Mouse (Mus musculus) embryonic facial prominence, embryonic 13.5 days (tissue): ENCODE data around the gene S100a16. TPM values are rescaled to one million over a fixed set of nuclear protein-coding genes. Genes with fewer than 3 reads are reported as not detected.
A peak's percentile ranks its signal among the peaks of the same experiment; 100 is the strongest.

Experiments
- ATAC-seq: fragments of 200-750 bp; cut with Nextera tagmentation; 2 replicates; pipeline ENCODE4 v1.8.0; 2017; ENCODE audit warnings: low read depth; ENCODE audit not compliant: insufficient number of reproducible peaks, insufficient read depth, low FRiP score, low TSS enrichment
- H3K27ac ChIP-seq: fragments of 300-500 bp; sonication (generic); 2 replicates; pipeline ENCODE4 v1.5.1; 2015; ENCODE audit warnings: moderate library complexity, mild to moderate bottlenecking, inconsistent platforms
- H3K27me3 ChIP-seq: fragments of 300-500 bp; sonication (generic); 2 replicates; pipeline ENCODE4 v1.6.1; 2015; ENCODE audit warnings: mild to moderate bottlenecking, inconsistent platforms
- H3K36me3 ChIP-seq: fragments of 300-500 bp; sonication (generic); 2 replicates; pipeline ENCODE4 v1.6.1; 2015; ENCODE audit warnings: mild to moderate bottlenecking, inconsistent platforms
- H3K4me1 ChIP-seq: fragments of 300-500 bp; sonication (generic); 2 replicates; pipeline ENCODE4 v1.6.1; 2015; ENCODE audit warnings: inconsistent platforms
- H3K4me2 ChIP-seq: fragments of 300-500 bp; sonication (generic); 2 replicates; pipeline ENCODE4 v1.6.1; 2015; ENCODE audit warnings: moderate library complexity, mild to moderate bottlenecking, inconsistent platforms
- H3K4me3 ChIP-seq: fragments of 300-500 bp; sonication (generic); 2 replicates; pipeline ENCODE4 v1.5.1; 2015; ENCODE audit warnings: mild to moderate bottlenecking, inconsistent platforms
- H3K9ac ChIP-seq: fragments of 300-500 bp; sonication (generic); 2 replicates; pipeline ENCODE4 v1.6.1; 2015; ENCODE audit warnings: mild to moderate bottlenecking, inconsistent platforms
- H3K9me3 ChIP-seq: fragments of 300-500 bp; sonication (generic); 2 replicates; pipeline ENCODE4 v1.6.1; 2016; ENCODE audit warnings: inconsistent platforms
- whole genome bisulfite sequencing: fragments of 180-500 bp; shearing (Covaris S2); methylation state at CpG from one replicate; pipeline ENCODE4 v1.1.7; 2015; ENCODE audit warnings: mixed read lengths; 5-methylcytosine and 5-hydroxymethylcytosine counted together
- polyA plus RNA-seq: library from polyadenylated mRNA; unstranded; fragments of >200 nt; fragmentation: Nextera tagmentation; extraction: Ambion mirVana; gene quantifications from 2 replicates; pipeline ENCODE4 v1.2.1, GENCODE M21; 2015

Gene S100a16
- polyA plus RNA-seq, 1 experiment from 2014 or later = 96.5 TPM

GRCm38 (mm10) chr3:90508287-90508949, 28.6 kb upstream of the S100a16 start:
- H3K4me2 ChIP-seq = peak overlapping the region; percentile 77
- 3% methylated on average over 20 of the region's 20 CpGs for WGBS
- peak overlapping the region; percentile 95 for H3K4me3 ChIP-seq
- H3K27ac ChIP-seq = peak overlapping the region; percentile 93
- ATAC-seq = no peak
- H3K9me3 ChIP-seq = no peaks in the 10 kb centered on the region
- H3K27me3 ChIP-seq = peaks cover 16% of the 10 kb centered on the region; the same call in 1 of the 2 replicates
- H3K36me3 ChIP-seq = peaks cover 40% of the 10 kb centered on the region
- H3K9ac ChIP-seq = peak overlapping the region; percentile 99
- peaks cover 17% of the 10 kb centered on the region for H3K4me1 ChIP-seq

GRCm38 (mm10) chr3:90508950-90509746, 27.9 kb upstream of the S100a16 start, which contains the start of gene Chtop:
Chtop (minus strand) TSS chr3:90509498.
- Histone ChIP-seq H3K36me3 (peaks cover 35% of the 10 kb centered on the region), H3K4me1 (peaks cover 23% of the 10 kb centered on the region), H3K9ac (peak within 1 kb of the TSS; percentile 99), H3K27me3 (peaks cover 21% of the 10 kb centered on the region; the same call in 1 of the 2 replicates), H3K4me2 (peak within 1 kb of the TSS; percentile 77), H3K4me3 (peak within 1 kb of the TSS; percentile 95), H3K9me3 (no peaks in the 10 kb centered on the region), H3K27ac (peak within 1 kb of the TSS; percentile 93)
- WGBS = under 1% methylated on average over 65 of the region's 66 CpGs
- ATAC-seq = peak; percentile 84

GRCm38 (mm10) chr3:90509747-90510123, 27.3 kb upstream of the S100a16 start:
- H3K36me3 ChIP-seq = peaks cover 29% of the 10 kb centered on the region
- H3K9me3 ChIP-seq = no peaks in the 10 kb centered on the region
- WGBS = 15% methylated on average over 2 of the region's 2 CpGs
- H3K9ac ChIP-seq = peak overlapping the region; percentile 99; the same call in 1 of the 2 replicates
- H3K27ac ChIP-seq = peak overlapping the region; percentile 66; the same call in 1 of the 2 replicates
- peak overlapping the region; percentile 77 for H3K4me2 ChIP-seq
- peaks cover 29% of the 10 kb centered on the region for H3K4me1 ChIP-seq
- H3K27me3 ChIP-seq = peaks cover 21% of the 10 kb centered on the region; the same call in 1 of the 2 replicates
- ATAC-seq = no peak
- H3K4me3 ChIP-seq = peak overlapping the region; percentile 95

- no peak overlapping the region for H3K4me3 ChIP-seq
- H3K36me3 ChIP-seq = peaks cover 4% of the 10 kb centered on the region; the same call in 1 of the 2 replicates
- peaks cover 34% of the 10 kb centered on the region for H3K4me1 ChIP-seq
- no peaks in the 10 kb centered on the region for H3K9me3 ChIP-seq
- no peak overlapping the region for H3K4me2 ChIP-seq
- 88% methylated on average over 5 of the region's 5 CpGs for WGBS
- no peak for ATAC-seq
- peaks cover 21% of the 10 kb centered on the region; the same call in 1 of the 2 replicates for H3K27me3 ChIP-seq
- H3K9ac ChIP-seq = no peak overlapping the region
- H3K27ac ChIP-seq = no peak overlapping the region
Measured at GRCm38 (mm10) chr3:90512276-90512675, 24.8 kb upstream of the S100a16 start.

- Histone ChIP-seq H3K9ac (no peak overlapping the region; the same call in 1 of the 2 replicates), H3K36me3 (no peaks in the 10 kb centered on the region), H3K27me3 (peaks cover 21% of the 10 kb centered on the region; the same call in 1 of the 2 replicates), H3K4me2 (peak overlapping the region; percentile 81; the same call in 1 of the 2 replicates), H3K9me3 (no peaks in the 10 kb centered on the region), H3K27ac (no peak overlapping the region), H3K4me3 (no peak overlapping the region), H3K4me1 (peaks cover 26% of the 10 kb centered on the region)
- no peak for ATAC-seq
- 70% methylated on average over 9 of the region's 9 CpGs for WGBS
Measured at GRCm38 (mm10) chr3:90512948-90513642, 24.0 kb upstream of the S100a16 start.

- peak within 1 kb of the TSS; percentile 47 for H3K4me3 ChIP-seq
- no peaks in the 10 kb centered on the region for H3K36me3 ChIP-seq
- peak within 1 kb of the TSS; percentile 81 for H3K4me2 ChIP-seq
- H3K27me3 ChIP-seq = peaks cover 21% of the 10 kb centered on the region; the same call in 1 of the 2 replicates
- ATAC-seq = no peak
- H3K4me1 ChIP-seq = peaks cover 25% of the 10 kb centered on the region
- peak within 1 kb of the TSS; percentile 16; the same call in 1 of the 2 replicates for H3K27ac ChIP-seq
- H3K9ac ChIP-seq = peak within 1 kb of the TSS; percentile 69
- H3K9me3 ChIP-seq = no peaks in the 10 kb centered on the region
- 6% methylated on average over 25 of the region's 25 CpGs for WGBS
Measured at GRCm38 (mm10) chr3:90513796-90514590, 23.1 kb upstream of the S100a16 start, which contains the start of the genes S100a1 and S100a13. S100a1 (minus strand) TSS chr3:90514392. S100a13 (plus strand) TSS chr3:90514435.

- under 1% methylated on average over 10 of the region's 10 CpGs for WGBS
- peak overlapping the region; percentile 16; the same call in 1 of the 2 replicates for H3K27ac ChIP-seq
- ATAC-seq = peak; percentile 41; the same call in 1 of the 2 replicates
Measured at GRCm38 (mm10) chr3:90514691-90515090, 22.4 kb upstream of the S100a16 start.

GRCm38 (mm10) chr3:90515242-90515641, 21.8 kb upstream of the S100a16 start:
- Histone ChIP-seq H3K4me1 (peaks cover 22% of the 10 kb centered on the region), H3K4me2 (peak overlapping the region; percentile 81)
- no peak for ATAC-seq

More at GRCm38 (mm10) chr3:90514691-90515090, 22.4 kb upstream of the S100a16 start:
- Histone ChIP-seq H3K4me2 (peak overlapping the region; percentile 81), H3K4me3 (peak overlapping the region; percentile 47), H3K36me3 (no peaks in the 10 kb centered on the region), H3K27me3 (peaks cover 21% of the 10 kb centered on the region; the same call in 1 of the 2 replicates), H3K9ac (peak overlapping the region; percentile 69), H3K4me1 (peaks cover 24% of the 10 kb centered on the region), H3K9me3 (no peaks in the 10 kb centered on the region)

GRCm38 (mm10) chr3:90515789-90516188, 21.3 kb upstream of the S100a16 start:
- peaks cover 20% of the 10 kb centered on the region; the same call in 1 of the 2 replicates for H3K27me3 ChIP-seq
- no peak overlapping the region for H3K4me2 ChIP-seq
- no peak overlapping the region for H3K9ac ChIP-seq
- ATAC-seq = no peak
- no peak overlapping the region for H3K4me3 ChIP-seq
- H3K27ac ChIP-seq = no peak overlapping the region
- H3K4me1 ChIP-seq = peaks cover 22% of the 10 kb centered on the region
- H3K36me3 ChIP-seq = no peaks in the 10 kb centered on the region
- no peaks in the 10 kb centered on the region for H3K9me3 ChIP-seq
- WGBS = 83% methylated on average over 4 of the region's 4 CpGs

More at GRCm38 (mm10) chr3:90515242-90515641, 21.8 kb upstream of the S100a16 start:
- Histone ChIP-seq H3K9me3 (no peaks in the 10 kb centered on the region), H3K27ac (no peak overlapping the region), H3K9ac (peak overlapping the region; percentile 69), H3K27me3 (peaks cover 21% of the 10 kb centered on the region; the same call in 1 of the 2 replicates), H3K36me3 (no peaks in the 10 kb centered on the region), H3K4me3 (peak overlapping the region; percentile 47)
- WGBS = 52% methylated on average over 1 of the region's 1 CpGs

- H3K4me1 ChIP-seq = peaks cover 22% of the 10 kb centered on the region
- H3K9ac ChIP-seq = no peak overlapping the region
- no peak overlapping the region for H3K4me2 ChIP-seq
- H3K4me3 ChIP-seq = no peak overlapping the region
- no peaks in the 10 kb centered on the region for H3K36me3 ChIP-seq
- ATAC-seq = no peak
- peaks cover 10% of the 10 kb centered on the region; the same call in 1 of the 2 replicates for H3K27me3 ChIP-seq
- no peaks in the 10 kb centered on the region for H3K9me3 ChIP-seq
- WGBS = 86% methylated on average over 4 of the region's 4 CpGs
- H3K27ac ChIP-seq = no peak overlapping the region
Measured at GRCm38 (mm10) chr3:90517711-90518110, 19.3 kb upstream of the S100a16 start.
